Mouse (Mus musculus): ENCODE results near the gene Adra2c. TPM values are rescaled to one million over a fixed set of nuclear protein-coding genes. Genes with fewer than 3 reads are reported as not detected.

Gene Adra2c
- polyA plus RNA-seq (2014; fragmentation: Illumina TruSeq; extraction: RNeasy Lipid Tissue Mini Kit (QIAGEN cat#74804); ENCODE audit: insufficient read depth, low read depth, low replicate concordance), result not detected

DNA sequence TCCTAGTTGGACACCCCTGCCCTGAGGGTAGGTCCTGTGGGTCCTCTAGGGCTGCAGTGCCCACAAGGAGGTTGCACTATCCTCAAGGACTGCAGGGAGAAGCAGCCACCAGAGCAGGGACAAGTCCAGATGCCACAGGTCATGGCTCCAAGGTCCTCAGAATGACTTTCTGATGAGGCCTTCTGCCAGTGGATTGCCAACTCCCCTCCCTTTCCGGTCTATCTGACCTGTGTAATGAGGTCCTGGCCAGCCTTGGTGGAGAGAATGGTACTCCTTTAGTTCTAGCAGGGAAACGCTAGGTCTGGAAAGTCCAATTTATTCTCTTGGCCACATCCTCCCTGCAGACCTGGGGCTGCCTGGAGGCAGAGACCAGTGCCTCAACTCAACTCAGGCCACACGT, at the start of gene Adra2c:
Gene Adra2c (plus strand): TSS at position 301 of the 400 bp plus-strand sequence.

Other genes starting within 250 kb of the Adra2c start
- gene Hgfac, start 236.8 kb upstream of the Adra2c start, polyA plus RNA-seq (2014; fragmentation: Illumina TruSeq; extraction: RNeasy Lipid Tissue Mini Kit (QIAGEN cat#74804); ENCODE audit: insufficient read depth, low read depth, low replicate concordance), result 1.7 TPM
- gene Dok7, start 221.6 kb upstream of the Adra2c start, polyA plus RNA-seq (2014; fragmentation: Illumina TruSeq; extraction: RNeasy Lipid Tissue Mini Kit (QIAGEN cat#74804); ENCODE audit: insufficient read depth, low read depth, low replicate concordance), result 0.68 TPM
- gene Lrpap1, start 172.6 kb upstream of the Adra2c start, polyA plus RNA-seq (2014; fragmentation: Illumina TruSeq; extraction: RNeasy Lipid Tissue Mini Kit (QIAGEN cat#74804); ENCODE audit: insufficient read depth, low read depth, low replicate concordance), result 101 TPM
- gene Hmx1, start 110.8 kb downstream of the Adra2c start, polyA plus RNA-seq (2014; fragmentation: Illumina TruSeq; extraction: RNeasy Lipid Tissue Mini Kit (QIAGEN cat#74804); ENCODE audit: insufficient read depth, low read depth, low replicate concordance), result not detected
- 0.76 TPM for gene Cpz, start 247.4 kb downstream of the Adra2c start, polyA plus RNA-seq (2014; fragmentation: Illumina TruSeq; extraction: RNeasy Lipid Tissue Mini Kit (QIAGEN cat#74804); ENCODE audit: insufficient read depth, low read depth, low replicate concordance)

All from lung, adult 10 weeks (tissue).